Mouse (Mus musculus): ENCODE results near the gene Pet100. TPM values are rescaled to one million over a fixed set of nuclear protein-coding genes. Genes with fewer than 3 reads are reported as not detected.
A peak's percentile ranks its signal among the peaks of the same experiment; 100 is the strongest.
"Not testable (repeated sequence)": the region's sequence is repeated elsewhere in the genome, so short reads cannot be mapped to it uniquely, and the experiment has no call there.

Gene Pet100
- 113 and 138 TPM in 2 replicates for polyA plus RNA-seq (2015; fragmentation: Nextera tagmentation; extraction: Ambion mirVana)

DNA sequence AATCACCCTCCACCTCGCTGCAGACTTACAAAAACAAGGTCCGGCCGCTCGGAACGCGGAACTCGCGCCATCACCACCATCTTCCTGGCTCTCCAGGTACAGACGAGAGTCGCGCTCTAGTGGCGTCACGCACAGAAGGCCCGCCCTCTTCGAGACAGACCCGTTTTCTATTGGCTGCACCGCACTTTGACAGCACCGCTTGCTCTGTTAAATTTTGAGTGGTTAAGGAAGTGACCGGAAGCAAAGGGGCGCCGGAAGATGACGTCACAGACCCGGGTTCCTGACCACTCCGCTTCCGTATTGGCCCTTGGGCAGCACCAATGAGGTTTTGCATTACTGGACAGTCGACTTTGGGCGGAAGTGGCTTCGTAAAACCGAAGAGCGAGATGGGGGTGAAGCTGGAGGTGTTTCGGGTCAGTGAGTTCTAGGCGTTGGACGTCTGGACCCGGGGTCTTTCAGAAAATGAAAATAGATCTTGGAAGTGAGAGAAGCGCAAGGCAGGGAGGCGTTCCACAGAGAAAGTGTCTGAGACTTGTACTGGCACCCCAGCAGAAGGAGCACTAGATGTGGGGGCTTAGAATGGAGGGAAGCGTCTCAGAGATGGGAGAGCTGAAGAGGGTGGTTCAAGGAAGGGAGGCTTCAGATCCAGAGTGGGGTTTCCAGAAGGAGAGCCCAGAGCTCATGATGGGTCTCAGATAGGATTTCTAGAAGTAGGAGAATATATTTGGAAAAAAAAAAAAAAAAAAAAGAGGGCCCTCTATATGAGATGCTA, at the start of gene Pet100, which contains the start of gene Xab2:
Pet100 (plus strand) TSS at position 350 of the 772 bp plus-strand sequence.
Xab2 (minus strand) TSS at position 118 of the 772 bp plus-strand sequence.
- Histone ChIP-seq H3K4me3 (peak within 1 kb of the TSS; percentile 86), H3K27me3 (no peaks in the 10 kb centered on the region), H3K4me1 (peaks cover 22% of the 10 kb centered on the region), H3K9ac (peak within 1 kb of the TSS; percentile 85), H3K36me3 (ENCODE audit: poor library complexity, severe bottlenecking) (peaks cover 23% of the 10 kb centered on the region), H3K9me3 (replicated peaks) (no peaks in the 10 kb centered on the region), H3K27ac (no peak within 1 kb of the TSS), H3K4me2 (peak within 1 kb of the TSS; percentile 87)
- ATAC-seq, result peak; percentile 98
- WGBS, result 0% methylated on average over 37 of the region's 37 CpGs

DNA sequence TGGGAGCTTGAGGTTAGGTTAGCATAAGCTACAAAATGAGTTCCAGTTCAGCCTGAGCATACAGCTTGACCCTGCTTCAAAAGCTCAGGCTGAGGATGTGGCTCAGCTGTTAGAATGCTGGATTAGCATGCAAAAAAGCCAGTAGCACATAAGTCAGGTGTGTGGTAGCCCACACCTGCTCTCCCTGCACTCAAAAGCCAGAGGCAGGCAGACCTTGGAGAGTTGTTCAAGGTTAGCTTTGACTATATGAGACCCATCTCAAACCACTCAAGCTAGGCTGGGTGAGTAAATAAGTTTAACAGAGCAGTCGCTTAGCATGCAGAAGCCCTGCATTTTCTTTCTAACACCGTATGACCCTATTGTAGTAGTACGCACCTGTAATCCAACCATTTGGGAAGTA, 46.8 kb upstream of the Pet100 start:
- Histone ChIP-seq H3K27me3 (no peaks in the 10 kb centered on the region), H3K27ac (no peak overlapping the region)
- WGBS, result 92% methylated on average over 3 of the region's 3 CpGs

DNA sequence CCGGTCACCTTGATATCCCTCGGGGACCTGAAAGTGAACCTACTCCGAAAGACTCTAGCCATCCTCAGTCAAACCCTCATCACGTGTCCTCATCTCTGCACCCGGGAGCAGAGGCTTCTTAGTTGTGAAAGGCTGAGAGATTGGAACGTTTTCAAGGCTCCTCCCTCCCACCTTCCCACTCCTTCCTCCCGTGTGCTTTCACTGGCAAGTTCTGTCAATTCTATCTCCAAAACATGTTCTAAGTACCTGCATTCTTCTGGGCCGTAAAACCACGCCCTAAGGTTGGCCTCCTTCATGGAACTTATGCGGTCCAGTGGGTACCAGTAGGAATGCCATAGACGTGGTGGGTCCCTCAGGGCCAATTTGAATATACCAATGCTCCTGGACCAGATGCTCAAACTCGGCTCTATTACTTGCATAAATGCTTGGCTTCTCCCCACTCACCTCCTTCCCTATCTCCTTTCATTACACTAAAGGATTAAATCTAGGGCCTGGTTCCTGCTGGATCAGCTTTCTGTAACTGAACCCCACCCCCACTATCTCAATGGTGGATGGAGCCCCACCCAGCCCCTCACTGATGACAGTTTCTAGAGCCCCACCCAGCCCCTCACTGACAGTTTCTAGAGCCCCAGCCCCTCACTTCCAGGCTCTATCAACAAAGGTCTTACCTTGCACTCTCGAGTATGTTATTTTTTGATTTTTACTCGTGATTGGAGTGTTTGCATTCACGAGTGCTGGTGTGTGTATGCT, 45.0 kb upstream of the Pet100 start:
- Histone ChIP-seq H3K36me3 (ENCODE audit: poor library complexity, severe bottlenecking) (no peaks in the 10 kb centered on the region), H3K9me3 (replicated peaks) (no peaks in the 10 kb centered on the region), H3K4me3 (no peak overlapping the region), H3K9ac (no peak overlapping the region), H3K27me3 (no peaks in the 10 kb centered on the region), H3K4me1 (no peaks in the 10 kb centered on the region), H3K27ac (no peak overlapping the region), H3K4me2 (no peak overlapping the region)
- 81% methylated on average over 15 of the region's 15 CpGs for WGBS
- no peak for ATAC-seq

More for the DNA sequence above, 46.8 kb upstream of the Pet100 start:
- Histone ChIP-seq H3K4me2 (no peak overlapping the region), H3K9ac (no peak overlapping the region), H3K4me3 (no peak overlapping the region), H3K9me3 (replicated peaks) (no peaks in the 10 kb centered on the region), H3K4me1 (no peaks in the 10 kb centered on the region), H3K36me3 (ENCODE audit: poor library complexity, severe bottlenecking) (no peaks in the 10 kb centered on the region)
- no peak for ATAC-seq

DNA sequence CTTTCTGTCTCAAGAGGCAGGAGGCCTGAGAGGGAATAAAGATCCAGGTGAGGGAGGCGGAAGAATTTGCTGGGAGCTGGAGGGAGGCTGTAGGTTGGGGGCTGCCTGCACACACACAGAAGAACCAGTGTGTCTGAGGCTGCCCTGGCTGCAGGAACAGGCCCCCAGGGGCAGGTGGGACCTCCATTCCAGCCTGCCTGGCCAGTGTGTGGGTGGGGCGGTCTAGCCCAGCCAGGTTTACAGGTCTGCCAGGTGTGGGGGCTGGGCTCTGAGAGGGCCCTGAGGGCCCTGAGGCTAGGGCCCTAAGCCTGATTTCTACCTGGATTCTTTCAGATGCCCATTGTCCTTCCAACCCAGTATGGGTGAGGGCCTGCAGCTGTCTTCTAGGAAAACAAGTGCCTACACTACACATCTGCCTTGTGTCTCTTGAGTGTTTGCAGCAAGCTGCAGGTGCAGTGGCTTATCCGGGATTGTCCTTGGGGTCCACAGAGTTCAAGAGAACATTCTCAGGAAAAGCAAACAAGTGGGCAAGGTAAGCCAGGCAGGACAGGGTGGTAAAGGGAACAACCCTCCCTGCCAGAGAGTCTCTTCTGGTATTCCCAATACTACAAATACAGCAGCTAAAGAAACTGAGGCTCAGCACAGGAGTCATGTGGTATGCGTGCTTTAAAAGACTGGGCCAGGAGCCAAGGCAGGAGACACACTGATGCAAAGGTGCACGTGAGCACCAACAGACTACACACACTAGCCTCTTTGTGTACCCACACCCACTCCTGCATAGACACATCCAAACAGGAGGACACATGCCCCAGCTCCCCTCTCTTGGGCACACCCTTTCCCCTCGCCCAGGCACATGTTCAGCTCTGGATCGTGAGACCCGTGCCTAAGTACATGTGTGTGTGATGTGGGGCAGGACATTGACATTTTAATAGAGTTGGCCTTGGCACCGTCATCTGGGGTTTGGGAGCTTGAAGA, 41.7 kb upstream of the Pet100 start:
- Histone ChIP-seq H3K4me3 (no peak overlapping the region), H3K9ac (no peak overlapping the region), H3K9me3 (replicated peaks) (no peaks in the 10 kb centered on the region), H3K27me3 (no peaks in the 10 kb centered on the region), H3K36me3 (ENCODE audit: poor library complexity, severe bottlenecking) (no peaks in the 10 kb centered on the region), H3K4me1 (no peaks in the 10 kb centered on the region), H3K4me2 (no peak overlapping the region), H3K27ac (no peak overlapping the region)
- no peak for ATAC-seq
- 80% methylated on average over 9 of the region's 9 CpGs for WGBS

DNA sequence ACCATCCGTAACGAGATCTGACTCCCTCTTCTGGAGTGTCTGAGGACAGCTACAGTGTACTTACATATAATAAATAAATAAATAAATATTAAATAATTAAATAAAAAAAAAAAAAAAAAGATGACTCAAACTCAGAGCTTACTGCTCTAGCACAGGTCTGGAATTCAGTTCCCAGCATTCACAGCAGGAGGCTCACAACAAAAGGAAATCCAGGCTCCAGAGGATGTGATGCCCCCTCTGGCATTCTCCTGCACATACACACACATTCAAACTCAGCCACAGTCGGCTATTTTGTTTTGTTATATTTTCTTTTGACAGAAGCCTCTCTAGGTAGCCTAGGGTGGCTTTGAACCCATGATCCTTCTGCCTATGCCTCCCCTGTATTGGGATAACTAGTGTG, 39.4 kb upstream of the Pet100 start:
- not testable (repeated sequence) for H3K4me3 ChIP-seq; H3K27ac ChIP-seq; H3K36me3 ChIP-seq (ENCODE audit: poor library complexity, severe bottlenecking); H3K9me3 ChIP-seq (replicated peaks); H3K4me1 ChIP-seq; ATAC-seq; H3K27me3 ChIP-seq; H3K9ac ChIP-seq; H3K4me2 ChIP-seq
- WGBS, result 91% methylated on average over 3 of the region's 3 CpGs

DNA sequence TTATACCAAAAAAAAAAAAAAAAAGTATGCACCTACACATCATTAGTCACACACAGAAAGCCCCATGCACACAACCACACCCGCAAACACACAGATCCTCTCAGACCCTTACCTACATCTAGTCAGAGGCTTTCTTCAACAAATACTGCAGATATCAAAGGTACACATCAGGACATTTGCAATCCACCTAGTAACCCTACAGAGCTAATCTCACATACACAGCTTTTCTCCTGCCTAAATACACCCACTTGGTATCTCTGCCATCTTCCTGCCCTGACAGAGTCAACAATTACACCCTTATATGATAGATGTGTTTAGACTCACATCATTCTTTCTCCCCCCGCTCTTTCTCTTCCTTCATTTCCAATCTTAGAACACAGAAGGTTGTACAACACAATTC, 34.9 kb upstream of the Pet100 start:
- 93% methylated on average over 2 of the region's 2 CpGs for WGBS
- Histone ChIP-seq H3K4me2 (no peak overlapping the region), H3K36me3 (ENCODE audit: poor library complexity, severe bottlenecking) (no peaks in the 10 kb centered on the region), H3K4me1 (no peaks in the 10 kb centered on the region; the same call in 1 of the 2 replicates), H3K9me3 (replicated peaks) (no peaks in the 10 kb centered on the region), H3K4me3 (no peak overlapping the region), H3K27ac (no peak overlapping the region), H3K9ac (no peak overlapping the region), H3K27me3 (peaks cover 3% of the 10 kb centered on the region; the same call in 1 of the 2 replicates)
- ATAC-seq, result no peak

DNA sequence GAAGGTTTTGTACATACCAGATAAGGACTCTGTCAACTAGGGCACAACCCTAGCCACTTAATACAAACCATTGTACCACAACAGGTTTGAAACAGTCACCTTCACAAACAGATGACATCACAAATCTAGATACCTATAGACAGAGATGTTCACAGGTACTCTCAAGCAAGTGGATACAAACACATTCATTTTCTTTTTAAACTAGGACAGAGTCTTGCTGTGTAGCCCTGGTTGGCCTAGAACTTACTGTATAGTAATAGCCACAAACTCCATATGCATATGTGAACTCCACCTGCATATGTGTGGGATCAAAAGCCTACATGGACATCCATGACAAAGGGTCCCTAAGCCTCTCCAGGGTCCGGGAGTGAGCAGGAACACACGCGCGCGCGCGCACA, 34.4 kb upstream of the Pet100 start, which contains the start of gene Camsap3:
Camsap3 (plus strand) TSS at position 301 of the 398 bp plus-strand sequence.
- peak within 1 kb of the TSS; percentile 87 for H3K4me2 ChIP-seq
- H3K4me3 ChIP-seq, result peak within 1 kb of the TSS; percentile 83
- 4% methylated on average over 7 of the region's 7 CpGs for WGBS
- ATAC-seq, result no peak
- no peaks in the 10 kb centered on the region; the same call in 1 of the 2 replicates for H3K4me1 ChIP-seq
- H3K27ac ChIP-seq, result peak within 1 kb of the TSS; percentile 81
- H3K27me3 ChIP-seq, result peaks cover 3% of the 10 kb centered on the region; the same call in 1 of the 2 replicates
- H3K9me3 ChIP-seq (replicated peaks), result no peaks in the 10 kb centered on the region
- H3K36me3 ChIP-seq (ENCODE audit: poor library complexity, severe bottlenecking), result no peaks in the 10 kb centered on the region
- H3K9ac ChIP-seq, result peak within 1 kb of the TSS; percentile 88

DNA sequence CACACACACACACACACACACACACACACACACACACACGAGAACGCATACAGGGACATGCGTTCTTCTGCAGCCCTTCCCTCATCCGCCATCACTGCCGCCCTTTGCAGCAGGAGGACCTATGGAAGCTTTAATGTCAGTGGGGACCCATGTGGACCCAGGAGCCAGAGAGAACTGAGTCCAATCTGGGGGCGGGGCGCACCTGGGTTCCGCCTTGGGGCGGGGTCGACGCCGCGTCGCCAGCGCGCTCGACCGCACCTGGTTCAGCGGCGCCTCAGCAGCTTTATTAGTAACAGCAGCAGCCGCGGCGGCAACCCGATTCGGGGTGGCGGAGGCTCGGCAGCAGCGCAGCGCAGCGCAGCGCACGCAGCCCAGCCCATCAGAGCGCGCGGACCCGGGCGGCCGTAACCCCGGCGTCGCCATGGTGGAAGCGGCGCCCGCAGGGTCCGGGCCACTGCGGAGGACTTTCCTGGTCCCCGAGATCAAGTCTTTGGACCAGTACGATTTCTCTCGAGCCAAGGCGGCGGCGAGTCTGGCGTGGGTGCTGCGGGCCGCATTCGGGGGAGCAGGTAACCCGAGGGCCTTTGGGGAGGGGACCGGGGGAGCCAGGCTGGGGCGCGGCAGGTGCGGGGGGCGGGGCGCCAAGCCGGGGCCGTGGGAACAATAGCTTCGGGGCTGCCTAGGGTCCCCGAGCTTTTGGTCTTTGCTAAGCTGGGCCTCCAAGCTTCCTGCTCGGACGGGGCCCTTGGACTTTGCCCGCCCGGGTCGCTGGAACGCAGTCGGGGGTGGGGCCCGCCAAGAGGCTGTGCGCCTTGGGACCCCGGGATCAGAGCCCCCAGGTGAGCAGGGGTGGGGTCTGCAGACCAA, 33.7 kb upstream of the Pet100 start:
- H3K4me1 ChIP-seq, result no peaks in the 10 kb centered on the region; the same call in 1 of the 2 replicates
- H3K36me3 ChIP-seq (ENCODE audit: poor library complexity, severe bottlenecking), result no peaks in the 10 kb centered on the region
- peak; percentile 81 for ATAC-seq
- peak overlapping the region; percentile 87 for H3K4me2 ChIP-seq
- no peaks in the 10 kb centered on the region for H3K9me3 ChIP-seq (replicated peaks)
- peak overlapping the region; percentile 83 for H3K4me3 ChIP-seq
- H3K27me3 ChIP-seq, result peaks cover 3% of the 10 kb centered on the region; the same call in 1 of the 2 replicates
- peak overlapping the region; percentile 88 for H3K9ac ChIP-seq
- under 1% methylated on average over 76 of the region's 77 CpGs for WGBS
- peak overlapping the region; percentile 81 for H3K27ac ChIP-seq

DNA sequence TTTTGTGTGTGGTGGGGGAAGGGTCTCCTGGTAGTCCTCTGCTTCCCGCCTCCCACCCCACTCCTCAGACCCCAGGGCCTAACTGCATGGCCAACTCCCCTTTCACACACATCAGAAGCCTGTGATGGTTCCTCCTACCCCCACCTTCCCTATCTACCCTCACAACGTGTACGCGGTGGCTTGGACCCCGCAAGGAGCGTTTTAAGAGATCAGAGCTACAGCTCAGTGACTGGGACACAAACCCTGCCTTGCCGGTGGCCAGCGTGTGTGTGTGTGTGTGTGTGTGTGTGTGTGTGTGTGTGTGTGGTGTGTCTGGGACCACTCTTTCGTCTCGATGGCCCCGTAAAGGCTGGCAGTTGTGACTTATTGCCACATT, 33.1 kb upstream of the Pet100 start:
- peak; percentile 74 for ATAC-seq
- WGBS, result 2% methylated on average over 11 of the region's 11 CpGs
- peak overlapping the region; percentile 87 for H3K4me2 ChIP-seq
- H3K4me3 ChIP-seq, result peak overlapping the region; percentile 83
- peaks cover 3% of the 10 kb centered on the region; the same call in 1 of the 2 replicates for H3K4me1 ChIP-seq
- no peaks in the 10 kb centered on the region for H3K9me3 ChIP-seq (replicated peaks)
- peak overlapping the region; percentile 88 for H3K9ac ChIP-seq
- no peaks in the 10 kb centered on the region for H3K36me3 ChIP-seq (ENCODE audit: poor library complexity, severe bottlenecking)
- H3K27me3 ChIP-seq, result peaks cover 3% of the 10 kb centered on the region; the same call in 1 of the 2 replicates
- H3K27ac ChIP-seq, result peak overlapping the region; percentile 81

DNA sequence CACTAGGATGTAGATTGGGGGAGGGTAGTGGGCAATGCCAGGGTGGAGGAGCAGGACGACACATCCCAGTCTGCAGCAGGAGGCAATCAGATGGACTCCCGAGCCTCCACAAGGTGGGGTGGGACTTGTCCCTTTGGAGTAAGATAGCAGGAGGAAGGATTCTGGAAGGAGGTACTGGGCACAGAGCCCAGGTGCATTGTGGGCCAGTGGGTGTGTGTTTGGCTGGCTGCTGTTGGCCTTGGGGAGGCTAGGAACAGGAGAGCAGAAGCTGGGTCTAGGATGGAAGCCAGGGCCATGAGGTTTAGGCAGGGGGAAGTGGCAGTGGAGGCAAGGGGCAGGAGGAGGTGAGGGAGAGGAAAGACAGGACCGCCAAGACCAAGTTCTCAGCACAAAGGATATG, 27.9 kb upstream of the Pet100 start:
- Histone ChIP-seq H3K27me3 (no peaks in the 10 kb centered on the region), H3K9ac (no peak overlapping the region), H3K9me3 (replicated peaks) (no peaks in the 10 kb centered on the region), H3K4me2 (no peak overlapping the region), H3K4me3 (no peak overlapping the region), H3K27ac (no peak overlapping the region), H3K4me1 (peaks cover 7% of the 10 kb centered on the region), H3K36me3 (ENCODE audit: poor library complexity, severe bottlenecking) (peaks cover 11% of the 10 kb centered on the region)
- no peak for ATAC-seq
- WGBS, result 73% methylated on average over 3 of the region's 3 CpGs

DNA sequence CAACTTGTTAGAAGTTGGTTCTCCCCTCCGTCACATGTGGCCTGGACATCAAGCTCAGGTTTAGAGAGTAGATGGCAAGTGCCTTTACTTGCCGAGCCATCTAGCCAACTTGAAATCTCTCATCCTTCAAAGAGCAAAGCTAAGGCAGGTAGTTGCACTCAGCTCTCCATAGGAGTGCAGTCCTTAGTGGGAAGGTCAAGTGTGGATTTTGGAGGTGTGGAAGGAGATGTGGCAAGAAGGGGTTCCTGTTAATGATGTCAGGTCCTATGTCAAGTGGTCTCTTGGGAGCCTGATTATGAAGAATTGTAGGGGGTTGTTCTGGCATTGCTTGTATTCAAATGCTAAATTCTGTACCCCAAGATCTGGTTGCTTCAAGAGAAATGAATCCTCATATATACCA, 26.9 kb upstream of the Pet100 start:
- Histone ChIP-seq H3K36me3 (ENCODE audit: poor library complexity, severe bottlenecking) (peaks cover 20% of the 10 kb centered on the region), H3K9ac (no peak overlapping the region), H3K4me2 (no peak overlapping the region), H3K4me3 (no peak overlapping the region), H3K27me3 (no peaks in the 10 kb centered on the region), H3K4me1 (peaks cover 7% of the 10 kb centered on the region), H3K9me3 (replicated peaks) (no peaks in the 10 kb centered on the region), H3K27ac (no peak overlapping the region)
- ATAC-seq, result no peak
- WGBS, result 87% methylated on average over 2 of the region's 2 CpGs

Measured in forebrain, embryonic 13.5 days (tissue).